Mouse (Mus musculus) cerebellum, adult 9-11 months (tissue): Measurements from ENCODE around the gene Slc43a1.
"Not testable (repeated sequence)": the region's sequence is repeated elsewhere in the genome, so short reads cannot be mapped to it uniquely, and the experiment has no call there.

Source experiments
- DNase-seq: peaks from one replicate; pipeline ENCODE4 v3.0.0; 2022

Gene Slc43a1

DNA sequence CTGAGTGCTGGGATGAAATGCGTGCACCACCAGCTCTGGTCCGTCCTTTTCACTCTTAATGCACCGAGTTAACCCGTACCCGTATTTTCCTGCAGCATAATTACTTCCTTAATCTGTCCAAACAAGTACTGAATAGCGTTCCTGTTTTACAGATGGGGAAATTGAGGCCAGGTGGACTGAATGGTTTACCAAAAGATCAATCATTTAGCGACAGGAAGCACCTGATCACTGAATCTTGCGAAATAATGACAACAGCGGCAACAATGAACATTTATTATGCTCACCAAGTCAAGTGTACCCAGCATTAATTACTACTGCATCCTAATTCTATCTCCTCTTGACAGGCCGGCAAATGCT lies at the start of gene Slc43a1:
Gene Slc43a1 (plus strand): TSS at position 258 of the 357 bp plus-strand sequence.
- DNase-seq, result no peak

DNA sequence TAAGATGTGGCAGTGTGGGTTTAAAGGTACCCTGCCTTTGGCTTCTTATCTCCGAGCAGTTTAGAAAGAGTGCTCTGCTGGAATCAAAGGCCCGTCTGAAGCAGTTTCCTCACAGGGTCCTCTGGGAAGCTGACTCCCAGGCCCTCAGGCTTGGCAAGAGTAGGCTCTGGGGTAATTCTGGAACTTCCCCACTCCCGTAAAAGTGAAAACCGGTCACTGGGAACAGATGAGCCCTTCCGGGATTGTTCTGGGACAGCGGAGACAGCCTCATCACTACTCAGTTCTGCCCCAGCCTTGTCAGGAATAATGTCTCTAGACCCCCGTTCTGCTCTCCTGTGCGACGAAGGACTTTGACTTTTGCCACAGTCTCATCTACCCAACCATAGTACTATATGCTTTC lies 48.2 kb upstream of the Slc43a1 start:
- DNase-seq, result no peak

DNA sequence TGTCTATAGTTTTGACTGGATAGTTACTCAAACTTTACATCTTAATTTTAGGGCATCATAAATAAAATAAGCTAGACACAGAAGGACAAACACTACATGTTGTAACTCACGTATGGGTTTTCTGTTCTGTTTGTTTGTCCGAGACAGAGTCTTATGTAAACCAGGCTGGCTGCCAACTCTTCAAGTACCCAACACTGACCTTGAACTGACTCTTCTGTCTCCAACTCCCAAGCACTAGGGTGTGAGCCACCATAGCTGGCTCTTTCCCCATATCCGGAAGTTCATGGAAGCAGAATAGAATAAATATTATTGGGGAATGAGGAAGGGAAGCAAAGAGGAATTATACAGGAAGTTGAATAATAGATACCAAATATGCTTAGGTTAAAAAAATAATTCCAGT lies 46.1 kb upstream of the Slc43a1 start:
- DNase-seq, result no peak

DNA sequence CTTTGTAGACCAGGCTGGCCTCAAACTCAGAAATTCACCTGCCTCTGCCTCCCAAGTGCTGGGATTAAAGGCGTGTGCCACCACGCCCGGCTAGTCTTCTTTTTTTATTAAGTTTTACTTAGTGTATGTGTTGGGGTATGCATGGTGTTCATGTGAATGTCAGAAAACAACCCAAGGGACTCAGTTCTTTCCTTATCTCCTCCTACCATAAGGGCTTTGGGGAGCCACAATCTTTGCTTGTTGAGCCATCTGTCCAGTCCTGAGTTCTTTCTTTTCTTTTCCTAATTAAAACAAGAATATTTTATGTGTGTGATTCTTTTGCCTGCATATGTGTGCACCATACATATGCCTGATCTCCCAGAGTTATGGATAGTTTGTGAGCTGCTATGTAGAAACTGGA lies 45.5 kb upstream of the Slc43a1 start:
- no peak for DNase-seq

DNA sequence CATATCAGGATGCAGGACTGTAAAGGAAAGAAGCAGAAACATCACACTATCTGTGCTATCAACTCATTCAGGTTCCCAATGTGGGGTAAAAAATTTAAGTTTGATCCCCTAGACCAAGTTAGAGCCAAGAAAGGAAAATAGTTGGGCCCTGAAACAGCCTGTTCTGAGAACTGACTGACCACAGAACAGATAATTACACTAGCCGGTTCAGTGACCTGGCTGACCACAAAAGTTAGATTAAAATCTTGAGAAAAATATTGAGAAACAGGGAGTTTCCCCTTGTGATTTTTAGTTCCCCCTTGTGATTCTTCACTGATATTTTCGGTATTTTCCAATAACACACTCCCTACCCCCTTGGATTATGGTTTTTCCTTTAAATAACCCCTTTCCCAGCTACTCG lies 44.8 kb upstream of the Slc43a1 start:
- DNase-seq, result no peak

DNA sequence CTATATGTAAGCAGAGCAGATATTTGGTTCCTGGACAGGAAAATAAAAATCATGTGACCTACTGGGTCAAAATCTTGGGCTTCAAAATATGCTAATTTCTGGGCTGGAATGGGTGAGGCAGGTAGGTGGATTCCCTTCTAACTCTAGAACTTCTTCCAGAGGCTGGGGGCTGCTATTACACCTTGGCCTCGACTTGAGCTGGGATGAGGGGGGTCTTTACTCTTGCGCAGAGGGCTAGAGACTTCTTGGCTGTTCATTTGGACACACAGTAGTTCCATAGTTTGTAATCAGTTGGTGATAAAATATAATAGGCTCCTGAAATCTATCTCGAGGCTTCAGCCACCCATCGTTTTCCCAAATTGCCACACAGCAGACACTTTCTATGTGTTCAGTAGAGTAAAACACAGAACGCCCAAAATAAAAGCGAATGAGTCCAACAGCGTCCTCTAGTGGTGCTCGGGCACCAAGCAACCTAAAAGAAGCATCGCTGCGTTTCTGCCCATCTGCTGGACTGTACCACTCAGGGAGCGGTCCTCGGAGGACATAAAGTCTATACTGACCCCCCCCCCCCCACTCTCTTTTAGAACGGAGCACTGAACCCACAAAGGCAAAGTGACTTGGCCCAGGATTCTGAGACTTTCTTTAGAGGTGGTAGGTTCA lies 40.7 kb upstream of the Slc43a1 start:
- DNase-seq, result peak; percentile 87

DNA sequence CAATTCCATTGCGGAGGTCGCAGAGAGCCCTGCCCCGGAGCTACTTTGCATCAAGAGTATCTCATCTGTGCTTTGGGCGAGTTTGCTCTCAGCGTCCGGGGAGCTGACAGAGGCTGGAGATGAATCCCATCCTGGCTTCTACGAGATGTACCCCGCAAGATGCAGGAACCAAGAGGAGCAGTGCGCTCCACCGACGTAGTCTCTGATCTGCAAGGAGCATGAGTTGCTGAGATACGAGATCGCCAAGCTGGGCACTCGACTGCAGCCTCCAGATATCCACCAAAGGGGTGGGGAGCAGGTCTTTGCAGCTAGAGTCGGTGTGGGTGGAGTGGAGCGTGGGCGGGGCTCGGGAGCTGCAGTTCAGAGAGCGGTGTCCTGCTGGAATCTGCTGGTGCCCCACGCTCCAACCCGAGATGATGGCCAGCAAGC lies 40.1 kb upstream of the Slc43a1 start, which contains the start of gene Ube2l6:
Gene Ube2l6 (plus strand): TSS at position 336 of the 429 bp plus-strand sequence.
- DNase-seq, result peak; percentile 77

DNA sequence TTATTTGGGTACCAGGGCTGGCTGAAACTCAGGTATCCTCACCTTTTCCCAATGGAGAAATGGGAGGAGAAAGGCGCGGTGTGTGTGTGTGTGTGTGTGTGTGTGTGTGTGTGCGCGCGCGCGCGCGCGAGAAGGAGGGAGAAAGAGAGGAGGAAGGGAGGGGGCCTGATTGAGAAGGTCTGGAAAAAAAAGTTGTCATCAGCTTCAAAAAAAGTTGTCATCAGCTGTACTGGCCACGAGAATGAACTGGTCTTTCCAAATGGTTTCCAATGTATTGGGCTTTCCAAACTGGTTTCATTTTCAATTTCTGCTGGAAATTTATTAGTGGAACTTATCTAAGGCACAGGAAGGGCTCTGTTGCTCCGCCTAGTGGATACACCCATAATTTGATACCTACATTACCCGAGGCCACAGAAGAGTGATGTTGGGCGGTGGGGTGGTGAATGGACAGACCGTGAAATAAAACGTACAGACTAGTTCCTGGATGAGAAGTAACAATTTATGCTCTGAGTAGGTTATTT lies 39.5 kb upstream of the Slc43a1 start:
- DNase-seq, result peak; percentile 76

DNA sequence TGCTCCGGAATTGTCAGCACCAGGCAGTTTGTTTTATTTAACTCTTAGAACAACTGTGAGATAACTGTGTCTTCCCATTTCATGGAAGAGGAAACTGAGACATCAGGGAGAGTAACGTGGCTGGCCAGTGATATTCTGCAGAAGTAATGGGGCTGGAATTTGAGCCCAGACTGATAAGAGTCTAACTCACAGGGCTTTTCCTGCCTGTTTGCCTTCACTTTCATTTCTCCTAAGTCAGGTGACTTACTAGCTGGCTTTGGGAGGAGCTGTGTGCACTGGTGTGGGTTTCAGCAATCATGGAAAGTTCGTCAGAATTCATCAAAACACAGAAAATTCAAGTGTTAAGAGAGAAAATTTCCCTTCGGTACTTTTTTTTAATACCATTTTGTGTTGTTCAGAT lies 38.3 kb upstream of the Slc43a1 start:
- no peak for DNase-seq

DNA sequence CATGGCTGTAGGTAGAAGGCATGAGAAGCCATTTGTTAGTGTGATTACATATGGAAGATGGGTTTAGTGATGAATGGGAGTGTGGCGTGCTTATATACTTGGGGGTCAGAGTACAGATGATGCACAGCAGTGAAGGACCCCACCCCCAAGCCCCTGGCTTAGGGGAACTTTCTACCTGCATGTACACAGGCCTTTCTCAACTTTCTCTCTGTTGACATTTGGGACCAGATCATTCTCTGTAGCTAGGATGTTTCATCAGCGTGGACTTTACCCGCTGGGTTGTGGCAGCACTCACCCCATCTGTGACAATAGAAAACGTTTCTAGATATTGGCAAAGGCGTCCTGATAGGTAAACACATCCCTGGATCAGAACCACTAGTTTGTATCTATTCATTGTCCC lies 37.4 kb upstream of the Slc43a1 start:
- DNase-seq, result not testable (repeated sequence)

DNA sequence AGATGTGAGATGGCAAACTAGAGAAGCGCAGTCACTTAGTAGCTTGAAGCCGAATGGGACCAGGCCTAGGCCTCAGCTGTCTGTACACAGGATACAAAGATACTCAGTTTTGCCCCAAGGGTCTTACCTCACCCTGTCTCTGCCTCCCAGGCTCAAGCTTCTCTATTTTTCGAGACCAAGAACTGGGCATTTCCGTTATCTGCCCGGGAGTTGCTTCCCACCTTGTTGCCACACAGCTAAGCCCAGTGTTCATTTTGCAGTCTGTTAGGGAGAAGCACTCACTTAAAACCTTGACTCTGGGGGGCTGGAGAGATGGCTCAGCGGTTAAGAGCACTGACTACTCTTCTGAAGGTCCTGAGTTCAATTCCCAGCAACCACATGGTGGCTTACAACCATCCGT lies 34.7 kb upstream of the Slc43a1 start:
- no peak for DNase-seq

DNA sequence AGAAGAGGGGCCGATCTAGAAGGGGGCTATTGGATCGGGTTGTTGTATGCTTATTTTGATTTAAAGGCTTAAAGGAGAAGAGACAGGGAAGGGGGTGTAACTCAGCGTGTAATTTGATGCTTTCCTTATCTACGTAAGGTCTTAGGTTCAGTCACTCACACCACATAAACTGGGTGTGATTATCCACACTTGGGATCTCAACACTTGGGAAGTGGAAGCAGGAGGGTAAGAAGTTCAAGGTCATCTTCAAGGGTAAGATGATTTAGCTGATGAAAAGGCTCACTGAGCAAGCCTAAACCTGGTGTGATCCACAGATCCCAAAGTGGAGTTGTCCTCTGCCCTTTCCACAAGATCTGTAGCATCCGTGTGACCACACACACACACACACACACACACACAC lies 32.1 kb upstream of the Slc43a1 start:
- DNase-seq, result no peak

DNA sequence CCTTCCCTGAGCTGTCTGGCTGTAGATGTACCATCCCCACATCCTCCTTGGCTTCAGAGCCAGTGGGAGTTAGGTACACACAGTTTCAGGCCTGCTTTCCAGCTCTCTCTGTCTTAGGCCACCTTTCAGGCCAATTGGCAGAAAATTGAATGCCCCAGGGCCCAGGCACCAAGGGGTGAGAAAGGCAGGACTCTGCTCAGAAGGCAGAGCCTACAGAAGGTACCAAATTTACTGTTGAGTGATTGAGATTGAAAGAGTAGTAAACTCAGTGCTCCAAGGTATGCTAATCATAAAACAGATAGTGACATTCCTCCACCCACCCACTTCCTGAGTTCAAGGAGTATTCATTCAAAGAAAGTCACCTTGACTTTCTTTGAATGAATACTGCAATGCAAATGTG lies 29.3 kb upstream of the Slc43a1 start:
- no peak for DNase-seq

DNA sequence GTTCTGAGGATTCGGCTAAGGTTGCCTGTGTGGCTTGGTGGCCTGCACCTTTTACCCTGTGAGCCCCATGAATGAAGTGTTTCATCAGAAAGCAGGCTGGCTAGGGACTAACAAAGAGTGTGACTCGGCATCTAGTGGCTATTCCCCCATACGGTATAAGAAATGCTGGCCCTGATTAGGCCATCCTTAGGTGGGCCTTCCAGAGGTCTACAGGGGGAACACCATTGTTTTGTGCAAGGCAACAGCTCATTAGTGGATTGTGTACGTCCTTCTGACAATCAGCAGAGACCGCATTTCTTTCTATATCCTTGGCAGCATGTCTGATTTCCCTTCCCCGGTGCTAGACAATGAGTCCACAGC lies 28.1 kb upstream of the Slc43a1 start:
- DNase-seq, result no peak

DNA sequence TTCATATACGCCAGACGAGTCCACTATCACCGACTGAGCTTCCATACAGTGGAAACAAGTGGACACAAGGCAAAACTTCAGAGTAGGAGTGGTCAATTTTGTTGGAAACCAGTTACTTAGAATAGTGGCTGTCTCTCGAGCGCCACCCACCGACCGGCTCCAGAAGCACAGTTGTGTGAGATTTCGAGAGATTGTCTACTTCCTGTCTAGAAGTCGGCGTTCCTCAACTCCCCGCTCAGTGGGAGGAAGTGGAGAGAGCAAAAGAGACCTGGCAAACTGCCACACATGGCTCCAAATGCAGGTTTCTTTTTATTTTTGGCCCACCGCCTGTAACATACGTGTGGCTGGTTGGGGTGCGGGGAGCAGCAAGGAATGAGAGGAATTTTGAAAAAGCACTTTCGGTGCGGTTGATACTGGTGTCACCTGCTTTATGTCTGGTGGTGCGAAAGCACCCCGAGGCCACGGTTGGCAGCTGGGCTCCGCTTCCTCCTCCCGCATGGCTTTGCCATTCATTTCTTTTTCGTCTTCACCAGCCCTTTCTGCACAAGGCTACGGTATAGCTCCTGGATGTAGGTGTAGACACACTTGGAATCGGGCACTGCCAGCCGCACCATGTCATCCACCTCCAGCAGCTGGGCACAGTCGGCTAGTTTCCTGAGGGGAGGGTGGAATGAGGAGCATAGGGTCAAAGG lies 27.6 kb upstream of the Slc43a1 start:
- peak; percentile 80 for DNase-seq

DNA sequence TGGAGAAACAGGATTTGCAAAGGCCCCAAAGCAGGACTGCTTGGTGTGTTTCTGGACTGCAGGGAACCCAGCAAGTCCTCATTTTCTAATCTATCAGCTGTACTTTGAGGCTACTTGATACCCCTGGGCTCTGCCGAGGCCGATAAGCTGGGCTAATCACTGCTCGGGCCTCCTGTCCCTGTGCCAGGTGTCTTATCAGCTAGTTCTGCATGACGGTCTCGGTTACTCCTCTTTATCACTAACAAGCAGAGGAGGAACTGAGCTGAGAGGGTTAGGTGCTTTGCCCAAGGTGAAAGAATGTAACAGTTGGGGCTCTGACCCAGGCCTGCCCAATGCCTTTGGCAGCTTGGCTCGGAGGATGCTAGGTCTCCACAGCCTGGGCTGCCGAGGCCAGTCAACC lies 26.8 kb upstream of the Slc43a1 start:
- no peak for DNase-seq

DNA sequence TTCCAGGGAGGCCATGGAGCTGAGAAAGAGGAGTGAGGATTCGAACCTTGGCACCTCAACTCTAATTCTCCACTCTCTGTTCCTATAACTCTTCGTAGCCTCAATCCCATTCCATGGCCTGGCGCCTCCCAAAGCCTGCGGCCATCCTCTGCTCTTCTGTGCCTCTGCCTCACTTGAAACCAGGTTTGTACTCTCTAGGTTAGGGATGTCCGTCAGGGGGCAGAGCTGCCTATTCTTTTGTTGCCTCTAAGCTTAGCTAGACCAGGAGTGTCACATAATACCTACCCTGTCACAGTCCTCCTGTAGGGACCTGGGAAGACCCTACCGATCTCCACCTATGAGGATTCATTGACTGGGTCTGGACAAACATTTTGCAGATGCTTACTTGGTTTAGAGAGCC lies 26.0 kb upstream of the Slc43a1 start:
- no peak for DNase-seq

DNA sequence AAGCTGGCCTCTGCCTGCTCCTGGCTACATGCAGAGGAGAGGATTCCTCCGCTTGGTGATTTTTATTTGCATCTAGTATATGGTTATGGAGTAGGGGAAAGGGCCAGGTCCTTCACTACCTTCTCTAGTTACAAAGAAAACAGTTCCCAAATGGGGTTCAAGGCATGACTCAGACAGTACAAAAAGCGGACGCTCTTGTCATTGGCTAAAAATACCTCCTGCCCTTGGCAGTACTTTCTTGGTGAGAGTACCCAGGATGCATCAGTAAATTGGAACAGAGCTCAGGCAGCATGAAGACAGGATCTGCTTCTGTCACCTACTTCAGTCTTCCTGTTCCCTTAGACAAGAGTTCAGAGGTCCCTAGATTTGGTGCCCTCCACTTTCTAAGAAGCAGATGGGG lies 18.8 kb upstream of the Slc43a1 start:
- no peak for DNase-seq

DNA sequence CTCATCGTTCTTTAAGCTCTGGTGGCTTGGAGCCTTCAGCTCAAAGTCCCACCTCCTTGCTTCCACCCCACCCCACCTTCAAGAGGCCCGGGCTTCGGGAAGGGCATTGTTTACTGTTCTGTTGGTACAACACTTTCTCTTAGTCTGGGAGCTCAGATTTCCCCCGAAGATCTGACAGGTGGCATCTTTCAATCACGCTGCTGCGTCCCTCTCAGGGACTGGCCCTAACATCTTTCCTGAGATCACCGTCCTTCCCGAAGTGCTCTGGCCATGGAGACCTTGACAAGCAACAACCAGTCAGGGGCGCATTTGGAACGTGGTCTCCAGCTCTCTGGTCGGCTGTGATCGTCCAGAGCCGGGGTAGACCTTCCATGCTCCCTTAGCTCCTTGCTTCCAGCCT lies 16.1 kb upstream of the Slc43a1 start, which contains the start of gene Smtnl1:
Gene Smtnl1 (minus strand): TSS at position 101 of the 400 bp plus-strand sequence.
- no peak for DNase-seq

DNA sequence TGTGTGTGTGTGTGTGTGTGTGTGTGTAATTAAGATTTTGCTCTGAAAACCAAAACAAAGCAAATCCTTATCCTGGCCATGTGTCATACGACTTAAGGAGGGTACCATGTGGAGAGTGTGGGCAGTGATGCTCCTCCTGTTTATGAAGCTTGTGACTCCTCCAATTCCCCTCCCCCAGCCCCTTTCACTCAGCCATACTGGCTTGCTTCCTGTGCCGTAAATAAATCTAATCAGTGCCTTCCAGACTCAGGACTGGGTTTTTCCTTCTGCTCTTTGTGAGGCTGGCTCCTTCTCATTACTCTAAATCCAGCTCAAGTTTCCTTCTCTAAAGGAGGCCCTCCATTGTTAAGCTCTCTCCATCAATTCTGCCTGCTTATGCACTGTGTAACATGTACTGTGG lies 15.4 kb upstream of the Slc43a1 start:
- no peak for DNase-seq

DNA sequence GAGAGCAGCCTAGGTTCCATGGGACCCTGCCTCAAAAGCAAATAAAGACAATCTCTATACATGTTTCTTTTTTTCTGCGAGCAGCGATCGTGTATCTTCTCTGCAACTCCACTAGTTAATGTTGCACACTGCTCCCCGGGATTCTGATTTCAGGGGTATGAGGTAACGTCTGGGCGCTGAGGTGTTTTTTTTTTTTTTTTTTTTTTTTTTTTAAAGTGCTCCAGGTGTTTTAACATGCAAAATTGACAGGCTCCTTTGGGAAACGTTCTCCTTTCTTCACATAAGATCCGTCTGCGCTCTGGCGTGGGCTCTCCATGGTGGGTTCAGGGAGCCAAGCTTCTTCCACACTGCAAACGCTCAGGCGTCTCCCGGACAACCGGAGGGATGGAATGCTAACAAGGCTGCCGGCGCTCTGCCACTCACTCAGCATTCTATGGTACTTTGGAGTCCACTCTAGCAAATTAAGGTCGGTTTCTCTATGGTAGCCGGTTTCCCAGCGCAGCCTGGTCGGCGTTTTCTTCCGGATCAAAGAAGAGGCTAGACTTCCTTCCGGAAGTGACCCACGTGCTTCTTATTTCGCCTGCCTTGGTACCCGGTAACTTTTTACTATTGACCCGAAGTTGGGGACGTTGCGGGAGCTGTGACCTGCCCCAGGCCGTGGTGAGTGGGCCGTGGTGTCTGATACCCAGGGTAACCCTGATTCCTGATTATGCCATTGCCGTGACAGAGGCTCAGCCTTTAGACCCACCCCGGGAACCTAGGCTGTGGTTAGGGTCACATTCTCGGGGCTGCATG lies 12.0 kb upstream of the Slc43a1 start, which contains the start of gene Timm10:
Gene Timm10 (plus strand): TSS at position 510 of the 795 bp plus-strand sequence.
- peak; percentile 90 for DNase-seq

DNA sequence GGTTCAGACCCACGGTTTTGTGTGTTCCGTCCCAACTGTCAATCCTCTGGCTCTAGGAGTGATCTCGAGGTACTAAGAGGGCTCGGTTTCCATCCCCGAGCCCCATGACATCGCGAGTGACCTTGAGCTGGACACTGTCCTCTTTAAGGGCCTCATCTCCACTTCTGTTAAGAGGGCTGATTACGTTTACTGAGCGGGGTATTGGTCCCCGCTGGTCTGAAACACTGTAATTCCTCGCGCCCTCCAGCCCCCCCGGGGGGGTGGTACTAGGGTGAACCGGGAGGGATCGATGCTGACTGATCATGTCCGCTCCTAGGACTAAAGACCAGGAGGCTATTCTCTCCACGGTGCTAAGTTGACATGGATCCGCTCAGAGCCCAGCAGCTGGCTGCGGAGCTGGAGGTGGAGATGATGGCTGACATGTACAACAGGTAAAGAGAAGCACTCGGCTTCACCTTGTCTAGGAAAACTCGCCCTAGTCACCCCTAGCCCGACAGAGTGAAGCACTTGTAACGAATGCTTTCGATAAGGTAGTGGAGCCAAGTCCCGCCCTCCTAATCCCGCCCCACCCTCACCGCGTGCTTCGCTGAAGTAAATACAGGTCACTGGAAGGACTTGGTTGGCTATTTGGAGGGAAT lies 11.2 kb upstream of the Slc43a1 start:
- peak; percentile 39 for DNase-seq
